Mouse (Mus musculus) kidney, embryonic 15.5 days (tissue): ENCODE measurements around the gene Aanat. TPM values are rescaled to one million over a fixed set of nuclear protein-coding genes. Genes with fewer than 3 reads are reported as not detected.

Experiments used
- ATAC-seq: fragments of 200-750 bp; cut with Nextera tagmentation; replicated peaks from 2 replicates; pipeline ENCODE4 v1.8.0; 2017; ENCODE audit warnings: moderate TSS enrichment; ENCODE audit not compliant: low FRiP score
- H3K27ac ChIP-seq: fragments of 300-500 bp; sonication (generic); 2 replicates; pipeline ENCODE4 v1.5.1; 2015; ENCODE audit warnings: mild to moderate bottlenecking, inconsistent platforms
- H3K27me3 ChIP-seq: fragments of 300-500 bp; sonication (generic); 2 replicates; pipeline ENCODE4 v1.6.1; 2015; ENCODE audit warnings: inconsistent platforms
- H3K36me3 ChIP-seq: fragments of 300-500 bp; sonication (generic); 2 replicates; pipeline ENCODE4 v1.6.1; 2015; ENCODE audit warnings: inconsistent platforms
- H3K4me1 ChIP-seq: fragments of 300-500 bp; sonication (generic); 2 replicates; pipeline ENCODE4 v1.6.1; 2015; ENCODE audit warnings: inconsistent platforms
- H3K4me2 ChIP-seq: fragments of 300-500 bp; sonication (generic); 2 replicates; pipeline ENCODE4 v1.6.1; 2015; ENCODE audit warnings: moderate library complexity, mild to moderate bottlenecking, inconsistent platforms
- H3K4me3 ChIP-seq: fragments of 300-500 bp; sonication (generic); replicated peaks from 2 replicates; pipeline ENCODE4 v1.5.1; 2015; ENCODE audit warnings: mild to moderate bottlenecking, inconsistent platforms
- H3K9ac ChIP-seq: fragments of 300-500 bp; sonication (generic); 2 replicates; pipeline ENCODE4 v1.6.1; 2015; ENCODE audit warnings: mild to moderate bottlenecking, inconsistent platforms
- H3K9me3 ChIP-seq: fragments of 300-500 bp; sonication (generic); replicated peaks from 2 replicates; pipeline ENCODE4 v1.6.1; 2016; ENCODE audit warnings: inconsistent platforms
- WGBS: fragments of 180-500 bp; shearing (Covaris S2); methylation state at CpG from one replicate; pipeline ENCODE4 v1.1.7; 2015; ENCODE audit warnings: mixed read lengths; 5-methylcytosine and 5-hydroxymethylcytosine counted together
- polyA plus RNA-seq: library from polyadenylated mRNA; unstranded; fragments of >200 nt; fragmentation: Nextera tagmentation; extraction: Ambion mirVana; gene quantifications from 2 replicates; pipeline ENCODE4 v1.2.1, GENCODE M21; 2015

Gene Aanat
- polyA plus RNA-seq, 1 experiment from 2014 or later = not detected

- peak; percentile 57; the same call in 1 of the 2 replicates for ATAC-seq
- Histone ChIP-seq H3K4me2 (peak overlapping the region; percentile 9; the same call in 1 of the 2 replicates), H3K36me3 (no peaks in the 10 kb centered on the region), H3K4me3 (no peak overlapping the region), H3K9ac (no peak overlapping the region), H3K4me1 (peaks cover 62% of the 10 kb centered on the region), H3K27me3 (no peaks in the 10 kb centered on the region), H3K27ac (peak overlapping the region; percentile 73), H3K9me3 (no peaks in the 10 kb centered on the region)
- 41% methylated on average over 14 of the region's 15 CpGs for WGBS
Observed at GRCm38 (mm10) chr11:116615735-116616437, 29.7 kb downstream of the Aanat start.

GRCm38 (mm10) chr11:116616438-116617118, 30.3 kb downstream of the Aanat start:
- Histone ChIP-seq H3K9me3 (no peaks in the 10 kb centered on the region), H3K4me1 (peaks cover 69% of the 10 kb centered on the region), H3K36me3 (no peaks in the 10 kb centered on the region), H3K4me3 (no peak overlapping the region), H3K27ac (peak overlapping the region; percentile 73), H3K27me3 (no peaks in the 10 kb centered on the region), H3K4me2 (no peak overlapping the region), H3K9ac (no peak overlapping the region)
- WGBS = 75% methylated on average over 10 of the region's 10 CpGs
- ATAC-seq = no peak

GRCm38 (mm10) chr11:116617641-116618040, 31.4 kb downstream of the Aanat start:
- Histone ChIP-seq H3K9ac (no peak overlapping the region), H3K4me3 (no peak overlapping the region), H3K4me2 (no peak overlapping the region), H3K9me3 (no peaks in the 10 kb centered on the region), H3K27me3 (no peaks in the 10 kb centered on the region), H3K36me3 (no peaks in the 10 kb centered on the region), H3K27ac (no peak overlapping the region), H3K4me1 (peaks cover 79% of the 10 kb centered on the region)
- 81% methylated on average over 7 of the region's 7 CpGs for WGBS
- no peak for ATAC-seq

GRCm38 (mm10) chr11:116618666-116619065, 32.4 kb downstream of the Aanat start:
- Histone ChIP-seq H3K9ac (no peak overlapping the region), H3K4me3 (no peak overlapping the region), H3K4me2 (no peak overlapping the region), H3K9me3 (no peaks in the 10 kb centered on the region), H3K27me3 (no peaks in the 10 kb centered on the region), H3K27ac (no peak overlapping the region), H3K4me1 (peaks cover 90% of the 10 kb centered on the region), H3K36me3 (no peaks in the 10 kb centered on the region)
- ATAC-seq = no peak
- 91% methylated on average over 7 of the region's 7 CpGs for WGBS

GRCm38 (mm10) chr11:116619156-116619555, 32.9 kb downstream of the Aanat start:
- Histone ChIP-seq H3K9ac (no peak overlapping the region), H3K4me2 (no peak overlapping the region), H3K4me1 (peaks cover 92% of the 10 kb centered on the region), H3K27me3 (no peaks in the 10 kb centered on the region), H3K4me3 (no peak overlapping the region), H3K9me3 (no peaks in the 10 kb centered on the region), H3K36me3 (no peaks in the 10 kb centered on the region), H3K27ac (no peak overlapping the region)
- ATAC-seq = no peak
- WGBS = 74% methylated on average over 7 of the region's 7 CpGs

GRCm38 (mm10) chr11:116619561-116619960, 33.3 kb downstream of the Aanat start:
- Histone ChIP-seq H3K4me3 (no peak overlapping the region), H3K4me2 (no peak overlapping the region), H3K27me3 (no peaks in the 10 kb centered on the region), H3K27ac (no peak overlapping the region), H3K9me3 (no peaks in the 10 kb centered on the region), H3K36me3 (no peaks in the 10 kb centered on the region), H3K9ac (no peak overlapping the region), H3K4me1 (peaks cover 95% of the 10 kb centered on the region)
- no peak for ATAC-seq
- 36% methylated on average over 8 of the region's 8 CpGs for WGBS

- Histone ChIP-seq H3K4me3 (no peak overlapping the region), H3K27me3 (no peaks in the 10 kb centered on the region), H3K36me3 (no peaks in the 10 kb centered on the region), H3K4me2 (no peak overlapping the region), H3K4me1 (peaks cover 91% of the 10 kb centered on the region), H3K9ac (no peak overlapping the region; the same call in 1 of the 2 replicates), H3K27ac (0 out of 2 replicates have a peak overlapping the region, but pooled peaks have one; percentile 71), H3K9me3 (no peaks in the 10 kb centered on the region)
- 35% methylated on average over 9 of the region's 9 CpGs for WGBS
- ATAC-seq = no peak
Observed at GRCm38 (mm10) chr11:116620073-116620472, 33.8 kb downstream of the Aanat start.

GRCm38 (mm10) chr11:116620559-116621253, 34.5 kb downstream of the Aanat start:
- Histone ChIP-seq H3K9me3 (no peaks in the 10 kb centered on the region), H3K9ac (no peak overlapping the region), H3K4me1 (peaks cover 85% of the 10 kb centered on the region), H3K36me3 (no peaks in the 10 kb centered on the region), H3K27me3 (no peaks in the 10 kb centered on the region), H3K27ac (peak overlapping the region; percentile 71), H3K4me3 (no peak overlapping the region), H3K4me2 (peak overlapping the region; percentile 81; the same call in 1 of the 2 replicates)
- whole genome bisulfite sequencing = 69% methylated on average over 10 of the region's 10 CpGs
- ATAC-seq = no peak

- peak; percentile 68 for ATAC-seq
- H3K9ac ChIP-seq = no peak overlapping the region
- H3K27me3 ChIP-seq = no peaks in the 10 kb centered on the region
- H3K4me3 ChIP-seq = no peak overlapping the region
- no peaks in the 10 kb centered on the region for H3K36me3 ChIP-seq
- H3K4me2 ChIP-seq = peak overlapping the region; percentile 81
- no peaks in the 10 kb centered on the region for H3K9me3 ChIP-seq
- WGBS = 13% methylated on average over 6 of the region's 6 CpGs
- peaks cover 79% of the 10 kb centered on the region for H3K4me1 ChIP-seq
- H3K27ac ChIP-seq = peak overlapping the region; percentile 71
Observed at GRCm38 (mm10) chr11:116621258-116621704, 35.0 kb downstream of the Aanat start.

GRCm38 (mm10) chr11:116623281-116624124, 37.3 kb downstream of the Aanat start:
- 6% methylated on average over 40 of the region's 40 CpGs for WGBS
- Histone ChIP-seq H3K27me3 (no peaks in the 10 kb centered on the region), H3K9me3 (no peaks in the 10 kb centered on the region), H3K4me3 (peak overlapping the region; percentile 58), H3K36me3 (no peaks in the 10 kb centered on the region), H3K4me1 (peaks cover 60% of the 10 kb centered on the region), H3K4me2 (peak overlapping the region; percentile 81), H3K9ac (peak overlapping the region; percentile 63), H3K27ac (no peak overlapping the region)
- ATAC-seq = peak; percentile 18; the same call in 1 of the 2 replicates

GRCm38 (mm10) chr11:116624131-116624832, 38.0 kb downstream of the Aanat start:
- peak; percentile 62 for ATAC-seq
- WGBS = 12% methylated on average over 42 of the region's 42 CpGs
- H3K9me3 ChIP-seq = no peaks in the 10 kb centered on the region
- H3K9ac ChIP-seq = peak overlapping the region; percentile 63
- peak overlapping the region; percentile 81 for H3K4me2 ChIP-seq
- H3K4me3 ChIP-seq = peak overlapping the region; percentile 58
- H3K27me3 ChIP-seq = no peaks in the 10 kb centered on the region
- no peak overlapping the region; the same call in 1 of the 2 replicates for H3K27ac ChIP-seq
- H3K36me3 ChIP-seq = no peaks in the 10 kb centered on the region
- peaks cover 55% of the 10 kb centered on the region for H3K4me1 ChIP-seq
